Mouse (Mus musculus): ENCODE results near the gene Cadps2. TPM values are rescaled to one million over a fixed set of nuclear protein-coding genes. Genes with fewer than 3 reads are reported as not detected.

Gene Cadps2
- polyA plus RNA-seq, 1 experiment from 2014 or later, result 3.5 TPM

- Histone ChIP-seq H3K4me1 (peaks cover 5% of the 10 kb centered on the region; the same call in 1 of the 2 replicates), H3K4me2 (replicated peaks) (no peak overlapping the region), H3K9me3 (no peaks in the 10 kb centered on the region), H3K4me3 (no peak overlapping the region), H3K9ac (no peak overlapping the region), H3K36me3 (no peaks in the 10 kb centered on the region), H3K27ac (no peak overlapping the region), H3K27me3 (no peaks in the 10 kb centered on the region)
- 86% methylated on average over 6 of the region's 6 CpGs for WGBS
- no peak for ATAC-seq (ENCODE audit: low FRiP score, low read depth)
Observed at GRCm38 (mm10) chr6:23306046-23306445, 533.2 kb downstream of the Cadps2 start.

GRCm38 (mm10) chr6:23298596-23298995 is 540.6 kb downstream of the Cadps2 start:
- no peaks in the 10 kb centered on the region for H3K36me3 ChIP-seq
- H3K27me3 ChIP-seq, result no peaks in the 10 kb centered on the region
- no peak overlapping the region for H3K4me3 ChIP-seq
- H3K27ac ChIP-seq, result no peak overlapping the region
- 81% methylated on average over 2 of the region's 2 CpGs for WGBS
- no peaks in the 10 kb centered on the region for H3K9me3 ChIP-seq
- no peak for ATAC-seq (ENCODE audit: low FRiP score, low read depth)
- no peaks in the 10 kb centered on the region for H3K4me1 ChIP-seq
- H3K9ac ChIP-seq, result no peak overlapping the region
- H3K4me2 ChIP-seq (replicated peaks), result no peak overlapping the region

- no peak overlapping the region for H3K4me3 ChIP-seq
- no peaks in the 10 kb centered on the region for H3K36me3 ChIP-seq
- H3K4me1 ChIP-seq, result no peaks in the 10 kb centered on the region
- 89% methylated on average over 4 of the region's 4 CpGs for WGBS
- ATAC-seq (ENCODE audit: low FRiP score, low read depth), result no peak
- no peak overlapping the region for H3K27ac ChIP-seq
- H3K9me3 ChIP-seq, result no peaks in the 10 kb centered on the region
- no peak overlapping the region for H3K4me2 ChIP-seq (replicated peaks)
- no peaks in the 10 kb centered on the region for H3K27me3 ChIP-seq
- no peak overlapping the region for H3K9ac ChIP-seq
Observed at GRCm38 (mm10) chr6:23294685-23295084, 544.5 kb downstream of the Cadps2 start.

- H3K4me1 ChIP-seq, result no peaks in the 10 kb centered on the region
- H3K27ac ChIP-seq, result no peak overlapping the region
- H3K4me2 ChIP-seq (replicated peaks), result no peak overlapping the region
- no peaks in the 10 kb centered on the region for H3K9me3 ChIP-seq
- WGBS, result 87% methylated on average over 4 of the region's 4 CpGs
- H3K27me3 ChIP-seq, result no peaks in the 10 kb centered on the region
- no peak for ATAC-seq (ENCODE audit: low FRiP score, low read depth)
- no peaks in the 10 kb centered on the region for H3K36me3 ChIP-seq
- no peak overlapping the region for H3K4me3 ChIP-seq
- H3K9ac ChIP-seq, result no peak overlapping the region
Observed at GRCm38 (mm10) chr6:23288752-23289151, 550.5 kb downstream of the Cadps2 start.

- Histone ChIP-seq H3K36me3 (no peaks in the 10 kb centered on the region), H3K4me1 (no peaks in the 10 kb centered on the region; the same call in 1 of the 2 replicates), H3K27ac (no peak overlapping the region), H3K9me3 (no peaks in the 10 kb centered on the region), H3K4me2 (replicated peaks) (no peak overlapping the region), H3K27me3 (no peaks in the 10 kb centered on the region), H3K9ac (no peak overlapping the region), H3K4me3 (no peak overlapping the region)
- 58% methylated on average over 9 of the region's 9 CpGs for WGBS
- no peak for ATAC-seq (ENCODE audit: low FRiP score, low read depth)
Observed at GRCm38 (mm10) chr6:23281514-23281820, 557.8 kb downstream of the Cadps2 start.

- Histone ChIP-seq H3K4me1 (no peaks in the 10 kb centered on the region; the same call in 1 of the 2 replicates), H3K27ac (no peak overlapping the region), H3K4me2 (replicated peaks) (no peak overlapping the region), H3K9ac (no peak overlapping the region), H3K27me3 (no peaks in the 10 kb centered on the region), H3K36me3 (no peaks in the 10 kb centered on the region), H3K9me3 (no peaks in the 10 kb centered on the region), H3K4me3 (no peak overlapping the region)
- ATAC-seq (ENCODE audit: low FRiP score, low read depth), result no peak
- WGBS, result 21% methylated on average over 15 of the region's 15 CpGs
Observed at GRCm38 (mm10) chr6:23280811-23281513, 558.3 kb downstream of the Cadps2 start.

GRCm38 (mm10) chr6:23273483-23273882 is 565.7 kb downstream of the Cadps2 start:
- H3K27me3 ChIP-seq, result peaks cover 29% of the 10 kb centered on the region
- H3K36me3 ChIP-seq, result no peaks in the 10 kb centered on the region
- 82% methylated on average over 4 of the region's 4 CpGs for WGBS
- peaks cover 8% of the 10 kb centered on the region; the same call in 1 of the 2 replicates for H3K4me1 ChIP-seq
- ATAC-seq (ENCODE audit: low FRiP score, low read depth), result no peak
- no peak overlapping the region for H3K9ac ChIP-seq
- H3K4me3 ChIP-seq, result no peak overlapping the region
- no peaks in the 10 kb centered on the region for H3K9me3 ChIP-seq
- H3K4me2 ChIP-seq (replicated peaks), result no peak overlapping the region
- no peak overlapping the region for H3K27ac ChIP-seq

GRCm38 (mm10) chr6:23272979-23273378 is 566.2 kb downstream of the Cadps2 start:
- Histone ChIP-seq H3K27ac (no peak overlapping the region), H3K4me2 (replicated peaks) (peak overlapping the region; percentile 31), H3K9me3 (no peaks in the 10 kb centered on the region), H3K4me1 (peaks cover 8% of the 10 kb centered on the region; the same call in 1 of the 2 replicates), H3K9ac (no peak overlapping the region), H3K36me3 (no peaks in the 10 kb centered on the region), H3K27me3 (peaks cover 33% of the 10 kb centered on the region), H3K4me3 (no peak overlapping the region)
- ATAC-seq (ENCODE audit: low FRiP score, low read depth), result no peak
- WGBS, result 3% methylated on average over 11 of the region's 11 CpGs

- no peak overlapping the region for H3K4me2 ChIP-seq (replicated peaks)
- peaks cover 37% of the 10 kb centered on the region for H3K27me3 ChIP-seq
- no peaks in the 10 kb centered on the region for H3K36me3 ChIP-seq
- H3K4me3 ChIP-seq, result no peak overlapping the region
- ATAC-seq (ENCODE audit: low FRiP score, low read depth), result no peak
- H3K9me3 ChIP-seq, result no peaks in the 10 kb centered on the region
- no peak overlapping the region for H3K27ac ChIP-seq
- no peak overlapping the region for H3K9ac ChIP-seq
- 32% methylated on average over 7 of the region's 7 CpGs for WGBS
- H3K4me1 ChIP-seq, result peaks cover 8% of the 10 kb centered on the region; the same call in 1 of the 2 replicates
Observed at GRCm38 (mm10) chr6:23272542-23272941, 566.7 kb downstream of the Cadps2 start.

GRCm38 (mm10) chr6:23260738-23261050 is 578.5 kb downstream of the Cadps2 start:
- Histone ChIP-seq H3K9ac (no peak overlapping the region), H3K4me3 (peak overlapping the region; percentile 25), H3K36me3 (no peaks in the 10 kb centered on the region), H3K4me2 (replicated peaks) (peak overlapping the region; percentile 50), H3K27me3 (peaks cover 79% of the 10 kb centered on the region), H3K4me1 (peaks cover 10% of the 10 kb centered on the region), H3K9me3 (no peaks in the 10 kb centered on the region), H3K27ac (no peak overlapping the region)
- no peak for ATAC-seq (ENCODE audit: low FRiP score, low read depth)
- 4% methylated on average over 9 of the region's 9 CpGs for WGBS

GRCm38 (mm10) chr6:23260016-23260737 is 579.0 kb downstream of the Cadps2 start:
- Histone ChIP-seq H3K9me3 (no peaks in the 10 kb centered on the region), H3K4me1 (peaks cover 10% of the 10 kb centered on the region), H3K27ac (no peak overlapping the region), H3K4me2 (replicated peaks) (peak overlapping the region; percentile 50), H3K4me3 (peak overlapping the region; percentile 25), H3K36me3 (no peaks in the 10 kb centered on the region), H3K9ac (peak overlapping the region; percentile 25; the same call in 1 of the 2 replicates), H3K27me3 (peaks cover 82% of the 10 kb centered on the region)
- ATAC-seq (ENCODE audit: low FRiP score, low read depth), result 0 out of 2 replicates have a peak, but pooled peaks have one; percentile 22
- 1% methylated on average over 36 of the region's 36 CpGs for WGBS

GRCm38 (mm10) chr6:23257981-23258380 is 581.2 kb downstream of the Cadps2 start:
- peaks cover 93% of the 10 kb centered on the region for H3K27me3 ChIP-seq
- H3K4me1 ChIP-seq, result peaks cover 17% of the 10 kb centered on the region
- ATAC-seq (ENCODE audit: low FRiP score, low read depth), result no peak
- H3K36me3 ChIP-seq, result no peaks in the 10 kb centered on the region
- H3K9me3 ChIP-seq, result no peaks in the 10 kb centered on the region
- no peak overlapping the region for H3K4me3 ChIP-seq
- WGBS, result 22% methylated on average over 3 of the region's 3 CpGs
- H3K9ac ChIP-seq, result no peak overlapping the region
- H3K4me2 ChIP-seq (replicated peaks), result no peak overlapping the region
- H3K27ac ChIP-seq, result no peak overlapping the region

Data from limb, embryonic 13.5 days (tissue).